Mouse (Mus musculus): ENCODE data around the gene Spen. TPM values are rescaled to one million over a fixed set of nuclear protein-coding genes. Genes with fewer than 3 reads are reported as not detected.

Spen gene
- total RNA-seq, 2 experiments from 2014 or later: 51.6 to 67.6 TPM

- no peak for DNase-seq (ENCODE audit: extremely low spot score in 1 of 2, low spot score in 1 of 2)
These were observed 111.3 kb downstream of the Spen start for GRCm38 (mm10) chr4:141426796-141427745.

GRCm38 (mm10) chr4:141425484-141426479 is 112.6 kb downstream of the Spen start:
- peak; percentile 34 to 40 for DNase-seq (ENCODE audit: extremely low spot score in 1 of 2, low spot score in 1 of 2)

GRCm38 (mm10) chr4:141423691-141424431 is 114.5 kb downstream of the Spen start:
- no peak for DNase-seq (ENCODE audit: extremely low spot score in 1 of 2, low spot score in 1 of 2)

DNA sequence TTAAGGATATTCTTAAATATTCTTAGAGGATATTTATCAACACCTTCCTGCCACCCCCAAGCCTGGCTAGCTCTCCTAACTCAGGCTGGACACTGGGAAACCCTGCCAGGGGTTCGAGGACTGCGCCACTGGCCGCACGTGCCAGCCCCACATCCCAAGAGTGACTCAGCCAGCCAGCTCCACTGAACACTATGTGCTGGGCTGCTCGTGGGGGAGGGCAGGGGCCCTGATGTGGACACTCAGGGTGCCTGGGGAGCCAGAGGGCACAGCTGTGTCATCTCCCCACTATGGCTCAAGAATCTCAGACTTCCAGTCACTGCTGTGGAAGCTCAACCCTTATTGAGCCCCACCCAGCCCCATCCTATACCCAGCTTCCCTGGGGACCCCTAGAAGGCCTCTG is 115.1 kb downstream of the Spen start:
- no peak for DNase-seq (ENCODE audit: extremely low spot score in 1 of 2, low spot score in 1 of 2)

GRCm38 (mm10) chr4:141422841-141423240 is 115.6 kb downstream of the Spen start:
- DNase-seq (ENCODE audit: extremely low spot score in 1 of 2, low spot score in 1 of 2): no peak

GRCm38 (mm10) chr4:141421423-141421822 is 117.0 kb downstream of the Spen start:
- DNase-seq (ENCODE audit: extremely low spot score in 1 of 2, low spot score in 1 of 2): no peak

- DNase-seq (ENCODE audit: extremely low spot score in 1 of 2, low spot score in 1 of 2): no peak
These were observed 117.5 kb downstream of the Spen start for GRCm38 (mm10) chr4:141420886-141421285.

GRCm38 (mm10) chr4:141420192-141420829 is 118.1 kb downstream of the Spen start, which contains the start of gene Hspb7:
Gene Hspb7, plus strand, starts transcription at chr4:141420779.
- DNase-seq (ENCODE audit: extremely low spot score in 1 of 2, low spot score in 1 of 2): no peak

GRCm38 (mm10) chr4:141419398-141420191 is 118.8 kb downstream of the Spen start:
- DNase-seq (ENCODE audit: extremely low spot score in 1 of 2, low spot score in 1 of 2): no peak

Other genes with a start within 250 kb of the Spen start
- gene Epha2, start 237.4 kb downstream of the Spen start, total RNA-seq (2021): 1 to 10 TPM in 1 of 2 experiments, under 1 TPM in 1; 0.99 to 1.4 TPM
- 1 to 10 TPM; 2.8 to 3.1 TPM for gene Fam131c, start 170.4 kb downstream of the Spen start, total RNA-seq (2021)
- under 1 TPM in 1 of 2 experiments, not detected in 1; 0.23 TPM for gene Clcnka, start 139.9 kb downstream of the Spen start, total RNA-seq (2021)
- not detected for gene Clcnkb, start 122.6 kb downstream of the Spen start, total RNA-seq (2021)
- gene Hspb7, start 117.8 kb downstream of the Spen start, total RNA-seq (2021): not detected
- 1 to 10 TPM; 3.5 to 4.7 TPM for gene Srarp, start 102.5 kb downstream of the Spen start, total RNA-seq (2021)
- gene Zbtb17, start 93.9 kb downstream of the Spen start, total RNA-seq (2021): 10 to 100 TPM; 32.2 to 33.6 TPM
- 1 to 10 TPM; 1.3 to 1.5 TPM for gene Fblim1, start 67.5 kb upstream of the Spen start, total RNA-seq (2021)
- under 1 TPM; 0.44 to 0.45 TPM for gene Tmem82, start 80.0 kb upstream of the Spen start, total RNA-seq (2021)
- 1 to 10 TPM; 1.8 to 3.2 TPM for gene Slc25a34, start 85.2 kb upstream of the Spen start, total RNA-seq (2021)
- gene Plekhm2, start 126.3 kb upstream of the Spen start, total RNA-seq (2021): 10 to 100 TPM; 59.1 to 69.1 TPM
- 1 to 10 TPM in 1 of 2 experiments, not detected in 1; 2.2 TPM for gene Rsc1a1, start 147.0 kb upstream of the Spen start, total RNA-seq (2021)
- gene Ddi2, start 184.8 kb upstream of the Spen start, total RNA-seq (2021): 10 to 100 TPM; 39.7 TPM
- not detected for gene Agmat, start 208.1 kb upstream of the Spen start, total RNA-seq (2021)

Measured in layer of hippocampus, postnatal 25 days (tissue).